Mouse (Mus musculus): ENCODE measurements around the gene Mki67.

DNA sequence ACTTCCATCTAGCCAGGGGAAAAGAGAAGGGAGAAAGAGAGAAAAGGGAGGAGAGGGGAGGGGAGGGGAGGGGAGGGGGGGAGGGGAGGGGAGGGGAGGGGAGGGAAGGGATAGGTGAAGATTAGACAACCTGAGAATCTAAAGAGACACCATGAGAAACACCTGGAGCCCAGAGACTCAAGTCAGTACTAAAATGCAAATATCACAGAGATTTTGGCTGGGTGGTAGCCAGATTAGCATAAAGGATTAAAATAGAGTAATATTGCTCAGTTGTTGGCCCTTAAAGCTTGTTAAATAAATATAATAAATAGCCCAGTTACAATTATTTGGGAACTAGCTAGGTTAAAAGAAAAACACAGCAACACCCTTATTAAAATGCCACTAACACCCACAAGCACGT lies 3.6 kb downstream of the Mki67 start:
- TF ChIP-seq CTCF (IDR thresholded peaks at IDR 0.05; ENCODE audit: insufficient read depth, low read length) (no peak), POLR2A (IDR thresholded peaks at IDR 0.05; ENCODE audit: borderline replicate concordance, extremely low read depth, low read depth, low read length) (no peak)

Measured in lung, adult 2 months (tissue).